9 mouse cellular contexts compared by ENCODE assay signal in the genomic region with DNA sequence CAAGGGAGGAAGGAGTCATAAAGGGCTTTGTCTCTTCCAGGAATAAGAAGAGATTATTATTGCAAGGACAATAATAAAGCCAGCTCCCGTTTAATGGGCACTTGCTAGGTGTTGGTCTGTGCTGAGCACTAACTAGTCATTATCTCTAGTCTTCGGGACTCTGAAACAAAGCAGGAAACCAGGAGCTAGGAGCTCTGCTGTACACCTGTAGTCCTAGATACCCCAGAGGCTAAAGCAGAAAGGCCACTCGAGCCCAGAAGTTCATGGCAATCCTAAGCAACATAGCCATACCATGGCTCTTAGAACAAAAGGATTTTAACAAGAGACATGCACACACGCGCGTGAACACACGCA. TPM values are rescaled to one million over a fixed set of nuclear protein-coding genes. Genes with fewer than 3 reads are reported as not detected.
A peak's percentile ranks its signal among the peaks of the same experiment; 100 is the strongest.
DNase-seq lines count a peak whose midpoint lies in the region; ATAC-seq lines count a peak whose summit lies in the region.
"Had no signal": no experiment of that assay in that cellular context is flagged by ENCODE, and none has a peak within 500 bp of the region (broad histone marks: within the 10 kb centered on the region; RNA-seq: fewer than 3 reads in every experiment).

No protein-coding gene starts in this region.

- no peak for DNase-seq in kidney, adult 9 months
- DNase-seq in forebrain, embryonic 11.5 days (ENCODE audit: low spot score): no peak
- no peak for DNase-seq in cerebellum, postnatal 25 days
- no peak for DNase-seq in testis, postnatal 14 days (ENCODE audit: low spot score)
- DNase-seq: cerebellum, adult 11 months had no signal

- peak overlapping the region; percentile 88 for H3K27ac ChIP-seq in kidney, embryonic 15.5 days
- no peak overlapping the region for H3K27ac ChIP-seq in forebrain, embryonic 11.5 days (ENCODE audit: low read depth, low read length)
- H3K27ac ChIP-seq in limb, embryonic 12.5 days: no peak overlapping the region
- H3K27ac ChIP-seq in neural tube, embryonic 15.5 days (replicated peaks): no peak overlapping the region

- ATAC-seq in kidney, embryonic 15.5 days (replicated peaks; ENCODE audit: low FRiP score): peak; percentile 33; the same call in 1 of the 2 replicates
- no peak for ATAC-seq in forebrain, embryonic 11.5 days (replicated peaks; ENCODE audit: low FRiP score)
- no peak for ATAC-seq in limb, embryonic 12.5 days (ENCODE audit: insufficient number of reproducible peaks, insufficient read depth, low FRiP score, low TSS enrichment, low read depth)
- no peak for ATAC-seq in neural tube, embryonic 15.5 days (ENCODE audit: low FRiP score)
- no peak for ATAC-seq in activated CD4-positive, CD25-positive, alpha-beta regulatory T cell, adult 4 months

- peak overlapping the region; percentile 60 for H3K4me2 ChIP-seq in kidney, embryonic 15.5 days
- H3K4me2 ChIP-seq in forebrain, embryonic 11.5 days (ENCODE audit: low read depth, low read length, severe bottlenecking): peak overlapping the region; percentile 38
- peak overlapping the region; percentile 59 for H3K4me2 ChIP-seq in limb, embryonic 12.5 days
- H3K4me2 ChIP-seq in neural tube, embryonic 15.5 days: peak overlapping the region; percentile 61

- no peak overlapping the region for H3K9ac ChIP-seq in kidney, embryonic 15.5 days
- H3K9ac ChIP-seq in forebrain, embryonic 11.5 days (ENCODE audit: low read length): peak overlapping the region; percentile 6; the same call in 1 of the 2 replicates
- H3K9ac ChIP-seq in limb, embryonic 12.5 days (replicated peaks): peak overlapping the region; percentile 35; the same call in 1 of the 2 replicates
- H3K9ac ChIP-seq in neural tube, embryonic 15.5 days (replicated peaks): 0 out of 2 replicates have a peak overlapping the region, but pooled peaks have one; percentile 15

- H3K9me3 ChIP-seq in kidney, embryonic 15.5 days (replicated peaks): no peaks in the 10 kb centered on the region
- H3K9me3 ChIP-seq in forebrain, embryonic 11.5 days (ENCODE audit: control insufficient read depth, low read length): no peaks in the 10 kb centered on the region
- no peaks in the 10 kb centered on the region for H3K9me3 ChIP-seq in limb, embryonic 12.5 days
- H3K9me3 ChIP-seq in neural tube, embryonic 15.5 days (replicated peaks): no peaks in the 10 kb centered on the region

- 46% methylated on average over 7 of the region's 7 CpGs for WGBS in kidney, embryonic 15.5 days
- 45% methylated on average over 7 of the region's 7 CpGs for WGBS in forebrain, embryonic 11.5 days
- 48% methylated on average over 7 of the region's 7 CpGs for WGBS in limb, embryonic 12.5 days
- WGBS in neural tube, embryonic 15.5 days: 52% methylated on average over 7 of the region's 7 CpGs

- H3K4me3 ChIP-seq in kidney, embryonic 15.5 days (replicated peaks): peak overlapping the region; percentile 37
- H3K4me3 ChIP-seq in forebrain, embryonic 11.5 days (ENCODE audit: low read depth, low read length): peak overlapping the region; percentile 1; the same call in 1 of the 2 replicates
- peak overlapping the region; percentile 31 for H3K4me3 ChIP-seq in limb, embryonic 12.5 days (replicated peaks)
- H3K4me3 ChIP-seq in neural tube, embryonic 15.5 days (replicated peaks): peak overlapping the region; percentile 27

- H3K36me3 ChIP-seq in kidney, embryonic 15.5 days: no peaks in the 10 kb centered on the region
- no peaks in the 10 kb centered on the region for H3K36me3 ChIP-seq in forebrain, embryonic 11.5 days (ENCODE audit: control insufficient read depth, insufficient read depth, low read length)
- no peaks in the 10 kb centered on the region for H3K36me3 ChIP-seq in limb, embryonic 12.5 days
- H3K36me3 ChIP-seq in neural tube, embryonic 15.5 days: no peaks in the 10 kb centered on the region

- H3K4me1 ChIP-seq in kidney, embryonic 15.5 days: peaks cover 20% of the 10 kb centered on the region
- H3K4me1 ChIP-seq in forebrain, embryonic 11.5 days (replicated peaks; ENCODE audit: control insufficient read depth, insufficient read depth, low read length): no peaks in the 10 kb centered on the region; the same call in 1 of the 2 replicates
- H3K4me1 ChIP-seq in limb, embryonic 12.5 days (replicated peaks): peaks cover 20% of the 10 kb centered on the region
- peaks cover 12% of the 10 kb centered on the region for H3K4me1 ChIP-seq in neural tube, embryonic 15.5 days

- 0 out of 2 replicates have a peak, but pooled peaks cover 4% of the 10 kb centered on the region for H3K27me3 ChIP-seq in kidney, embryonic 15.5 days
- H3K27me3 ChIP-seq in forebrain, embryonic 11.5 days (ENCODE audit: control insufficient read depth, insufficient read depth, low read length): no peaks in the 10 kb centered on the region
- 0 out of 2 replicates have a peak, but pooled peaks cover 11% of the 10 kb centered on the region for H3K27me3 ChIP-seq in limb, embryonic 12.5 days
- peaks cover 12% of the 10 kb centered on the region; the same call in 1 of the 2 replicates for H3K27me3 ChIP-seq in neural tube, embryonic 15.5 days (replicated peaks)

RNA-seq across cellular contexts. Expression of gene Supt4a, which starts 27.1 kb away (rescaled TPM):
- 164 and 168 TPM in 2 replicates for polyA plus RNA-seq in kidney, embryonic 15.5 days (2015; fragmentation: Nextera tagmentation; extraction: Ambion mirVana)
- polyA plus RNA-seq in forebrain, embryonic 11.5 days (2014; fragmentation: Nextera tagmentation; extraction: Ambion mirVana): 132 and 133 TPM in 2 replicates
- polyA plus RNA-seq in limb, embryonic 12.5 days (2016; fragmentation: Nextera tagmentation; extraction: Ambion mirVana): 167 TPM in 2 replicates
- polyA plus RNA-seq in neural tube, embryonic 15.5 days (2015; fragmentation: Nextera tagmentation; extraction: Ambion mirVana): 129 and 144 TPM in 2 replicates
- polyA plus RNA-seq in activated CD4-positive, CD25-positive, alpha-beta regulatory T cell, adult 4 months (2017; shearing (Covaris generic)): 100 to 1,000 TPM; 373 to 410 TPM

RNA-seq across cellular contexts. Expression of gene Rnf43, which starts 47.7 kb away (rescaled TPM):
- polyA plus RNA-seq in kidney, embryonic 15.5 days (2015; fragmentation: Nextera tagmentation; extraction: Ambion mirVana): 6.7 and 6.8 TPM in 2 replicates
- 1.5 and 1.9 TPM in 2 replicates for polyA plus RNA-seq in forebrain, embryonic 11.5 days (2014; fragmentation: Nextera tagmentation; extraction: Ambion mirVana)
- polyA plus RNA-seq in limb, embryonic 12.5 days (2016; fragmentation: Nextera tagmentation; extraction: Ambion mirVana): 2.8 and 4.0 TPM in 2 replicates
- polyA plus RNA-seq in neural tube, embryonic 15.5 days (2015; fragmentation: Nextera tagmentation; extraction: Ambion mirVana): 0.54 and 2.6 TPM in 2 replicates
- polyA plus RNA-seq in activated CD4-positive, CD25-positive, alpha-beta regulatory T cell, adult 4 months (2017; shearing (Covaris generic)): 10 to 100 TPM; 23.8 to 25.3 TPM

RNA-seq across cellular contexts. Expression of gene Tspoap1, which starts 50.1 kb away (rescaled TPM):
- polyA plus RNA-seq in kidney, embryonic 15.5 days (2015; fragmentation: Nextera tagmentation; extraction: Ambion mirVana): 4.4 and 5.1 TPM in 2 replicates
- polyA plus RNA-seq in forebrain, embryonic 11.5 days (2014; fragmentation: Nextera tagmentation; extraction: Ambion mirVana): 18.8 and 19.9 TPM in 2 replicates
- polyA plus RNA-seq in limb, embryonic 12.5 days (2016; fragmentation: Nextera tagmentation; extraction: Ambion mirVana): 5.7 and 5.9 TPM in 2 replicates
- 34.5 and 43.8 TPM in 2 replicates for polyA plus RNA-seq in neural tube, embryonic 15.5 days (2015; fragmentation: Nextera tagmentation; extraction: Ambion mirVana)
- 1 to 10 TPM; 1.6 to 2.4 TPM for polyA plus RNA-seq in activated CD4-positive, CD25-positive, alpha-beta regulatory T cell, adult 4 months (2017; shearing (Covaris generic))
